Mouse (Mus musculus): ENCODE measurements around the gene Ercc6l.
"Not testable (repeated sequence)": the region's sequence is repeated elsewhere in the genome, so short reads cannot be mapped to it uniquely, and the experiment has no call there.

Ercc6l gene

GRCm38 (mm10) chrX:102160528-102160927 is 3.6 kb upstream of the Ercc6l start:
- no peaks in the 10 kb centered on the region for H3K27me3 ChIP-seq (ENCODE audit: control insufficient read depth, insufficient read depth, low read length, poor library complexity, severe bottlenecking)
- H3K36me3 ChIP-seq (ENCODE audit: control insufficient read depth, insufficient read depth, low read length, poor library complexity, severe bottlenecking): no peaks in the 10 kb centered on the region
- DNase-seq (ENCODE audit: low read depth, low spot score): no peak

- DNase-seq (ENCODE audit: low read depth, low spot score): peak; percentile 55
- no peaks in the 10 kb centered on the region for H3K36me3 ChIP-seq (ENCODE audit: control insufficient read depth, insufficient read depth, low read length, poor library complexity, severe bottlenecking)
Observed at GRCm38 (mm10) chrX:102159778-102160177, 2.9 kb upstream of the Ercc6l start.

GRCm38 (mm10) chrX:102157423-102157791 is 516 bp upstream of the Ercc6l start:
- no peaks in the 10 kb centered on the region for H3K36me3 ChIP-seq (ENCODE audit: control insufficient read depth, insufficient read depth, low read length, poor library complexity, severe bottlenecking)
- H3K27me3 ChIP-seq (ENCODE audit: control insufficient read depth, insufficient read depth, low read length, poor library complexity, severe bottlenecking): no peaks in the 10 kb centered on the region
- no peak for DNase-seq (ENCODE audit: low read depth, low spot score)

More at GRCm38 (mm10) chrX:102159778-102160177, 2.9 kb upstream of the Ercc6l start:
- H3K27me3 ChIP-seq (ENCODE audit: control insufficient read depth, insufficient read depth, low read length, poor library complexity, severe bottlenecking): no peaks in the 10 kb centered on the region

- Histone ChIP-seq H3K36me3 (ENCODE audit: control insufficient read depth, insufficient read depth, low read length, poor library complexity, severe bottlenecking) (no peaks in the 10 kb centered on the region), H3K27me3 (ENCODE audit: control insufficient read depth, insufficient read depth, low read length, poor library complexity, severe bottlenecking) (no peaks in the 10 kb centered on the region)
- no peak for DNase-seq (ENCODE audit: low read depth, low spot score)
Observed at GRCm38 (mm10) chrX:102141157-102141556, 15.7 kb downstream of the Ercc6l start.

- Histone ChIP-seq H3K27me3 (ENCODE audit: control insufficient read depth, insufficient read depth, low read length, poor library complexity, severe bottlenecking) (no peaks in the 10 kb centered on the region), H3K36me3 (ENCODE audit: control insufficient read depth, insufficient read depth, low read length, poor library complexity, severe bottlenecking) (no peaks in the 10 kb centered on the region)
- no peak for DNase-seq (ENCODE audit: low read depth, low spot score)
Observed at GRCm38 (mm10) chrX:102121321-102121720, 35.6 kb downstream of the Ercc6l start.

GRCm38 (mm10) chrX:102119042-102119864 is 37.6 kb downstream of the Ercc6l start, which contains the start of gene Pin4:
Pin4 (plus strand) TSS chrX:102119447.
- DNase-seq (ENCODE audit: low read depth, low spot score): peak; percentile 97
- Histone ChIP-seq H3K36me3 (ENCODE audit: control insufficient read depth, insufficient read depth, low read length, poor library complexity, severe bottlenecking) (no peaks in the 10 kb centered on the region), H3K27me3 (ENCODE audit: control insufficient read depth, insufficient read depth, low read length, poor library complexity, severe bottlenecking) (no peaks in the 10 kb centered on the region)

GRCm38 (mm10) chrX:102115676-102116075 is 41.2 kb downstream of the Ercc6l start:
- Histone ChIP-seq H3K27me3 (ENCODE audit: control insufficient read depth, insufficient read depth, low read length, poor library complexity, severe bottlenecking) (no peaks in the 10 kb centered on the region), H3K36me3 (ENCODE audit: control insufficient read depth, insufficient read depth, low read length, poor library complexity, severe bottlenecking) (no peaks in the 10 kb centered on the region)
- no peak for DNase-seq (ENCODE audit: low read depth, low spot score)

- not testable (repeated sequence) for H3K36me3 ChIP-seq (ENCODE audit: control insufficient read depth, insufficient read depth, low read length, poor library complexity, severe bottlenecking); H3K27me3 ChIP-seq (ENCODE audit: control insufficient read depth, insufficient read depth, low read length, poor library complexity, severe bottlenecking); DNase-seq (ENCODE audit: low read depth, low spot score)
Observed at GRCm38 (mm10) chrX:102109349-102109748, 47.5 kb downstream of the Ercc6l start.

- H3K36me3 ChIP-seq (ENCODE audit: control insufficient read depth, insufficient read depth, low read length, poor library complexity, severe bottlenecking); DNase-seq (ENCODE audit: low read depth, low spot score); H3K27me3 ChIP-seq (ENCODE audit: control insufficient read depth, insufficient read depth, low read length, poor library complexity, severe bottlenecking): not testable (repeated sequence)
Observed at GRCm38 (mm10) chrX:102103830-102104229, 53.1 kb downstream of the Ercc6l start.

GRCm38 (mm10) chrX:102101886-102102285 is 55.0 kb downstream of the Ercc6l start:
- no peaks in the 10 kb centered on the region for H3K27me3 ChIP-seq (ENCODE audit: control insufficient read depth, insufficient read depth, low read length, poor library complexity, severe bottlenecking)

GRCm38 (mm10) chrX:102094381-102094904 is 62.4 kb downstream of the Ercc6l start:
- H3K27me3 ChIP-seq (ENCODE audit: control insufficient read depth, insufficient read depth, low read length, poor library complexity, severe bottlenecking): no peaks in the 10 kb centered on the region
- DNase-seq (ENCODE audit: low read depth, low spot score): peak; percentile 43
- H3K36me3 ChIP-seq (ENCODE audit: control insufficient read depth, insufficient read depth, low read length, poor library complexity, severe bottlenecking): no peaks in the 10 kb centered on the region

More at GRCm38 (mm10) chrX:102101886-102102285, 55.0 kb downstream of the Ercc6l start:
- DNase-seq (ENCODE audit: low read depth, low spot score): no peak
- H3K36me3 ChIP-seq (ENCODE audit: control insufficient read depth, insufficient read depth, low read length, poor library complexity, severe bottlenecking): no peaks in the 10 kb centered on the region

Data from splenic B cell, adult 2 months (primary cell).